11 mouse cellular contexts compared by ENCODE assay signal in genomic region chr19:30549854-30550647, GRCm38 (mm10). TPM values are rescaled to one million over a fixed set of nuclear protein-coding genes. Genes with fewer than 3 reads are reported as not detected.
A peak's percentile ranks its signal among the peaks of the same experiment; 100 is the strongest.
DNase-seq lines count a peak whose midpoint lies in the region; ATAC-seq and TF ChIP-seq lines count a peak whose summit lies in the region.
"Had no signal": no experiment of that assay in that cellular context is flagged by ENCODE, and none has a peak within 500 bp of the region (broad histone marks: within the 10 kb centered on the region; RNA-seq: fewer than 3 reads in every experiment).

No protein-coding gene starts in this region.

- H3K9me3 ChIP-seq in kidney, embryonic 14.5 days (ENCODE audit: control insufficient read depth, low read length), result no peaks in the 10 kb centered on the region
- H3K9me3 ChIP-seq in embryonic facial prominence, embryonic 15.5 days (replicated peaks), result no peaks in the 10 kb centered on the region
- no peaks in the 10 kb centered on the region for H3K9me3 ChIP-seq in limb, embryonic 10.5 days (replicated peaks)
- H3K9me3 ChIP-seq in neural tube, embryonic 12.5 days, result no peaks in the 10 kb centered on the region

- no peak for ATAC-seq in kidney, embryonic 14.5 days (ENCODE audit: low FRiP score, low TSS enrichment)
- no peak for ATAC-seq in embryonic facial prominence, embryonic 15.5 days (ENCODE audit: insufficient number of reproducible peaks, low FRiP score, low TSS enrichment, low read depth)
- ATAC-seq in neural tube, embryonic 12.5 days (ENCODE audit: low FRiP score, low read depth), result no peak
- ATAC-seq: inflammation-experienced regulatory T-cells, adult 6 months had no signal

- peaks cover 15% of the 10 kb centered on the region; the same call in 1 of the 2 replicates for H3K27me3 ChIP-seq in kidney, embryonic 14.5 days (ENCODE audit: control insufficient read depth, insufficient read depth, low read length)
- H3K27me3 ChIP-seq in embryonic facial prominence, embryonic 15.5 days, result peaks cover 56% of the 10 kb centered on the region
- H3K27me3 ChIP-seq in limb, embryonic 10.5 days (ENCODE audit: low read depth, poor library complexity, severe bottlenecking), result peaks cover 74% of the 10 kb centered on the region
- H3K27me3 ChIP-seq in neural tube, embryonic 12.5 days (replicated peaks), result peaks cover 41% of the 10 kb centered on the region

- H3K4me1 ChIP-seq in kidney, embryonic 14.5 days (ENCODE audit: control insufficient read depth, insufficient read depth, low read length), result peaks cover 5% of the 10 kb centered on the region; the same call in 1 of the 2 replicates
- H3K4me1 ChIP-seq in embryonic facial prominence, embryonic 15.5 days, result peaks cover 27% of the 10 kb centered on the region
- H3K4me1 ChIP-seq in limb, embryonic 10.5 days, result peaks cover 35% of the 10 kb centered on the region
- H3K4me1 ChIP-seq in neural tube, embryonic 12.5 days, result peaks cover 18% of the 10 kb centered on the region; the same call in 1 of the 2 replicates

- H3K9ac ChIP-seq in kidney, embryonic 14.5 days (ENCODE audit: low read depth, low read length), result peak overlapping the region; percentile 54; the same call in 1 of the 2 replicates
- no peak overlapping the region for H3K9ac ChIP-seq in embryonic facial prominence, embryonic 15.5 days
- H3K9ac ChIP-seq in neural tube, embryonic 12.5 days, result peak overlapping the region; percentile 33; the same call in 1 of the 2 replicates

- H3K4me3 ChIP-seq in kidney, embryonic 14.5 days (ENCODE audit: low read length), result peak overlapping the region; percentile 52
- H3K4me3 ChIP-seq in embryonic facial prominence, embryonic 15.5 days (replicated peaks), result peak overlapping the region; percentile 47
- peak overlapping the region; percentile 51 for H3K4me3 ChIP-seq in limb, embryonic 10.5 days
- peak overlapping the region; percentile 37 for H3K4me3 ChIP-seq in neural tube, embryonic 12.5 days
- H3K4me3 ChIP-seq in left cerebral cortex, adult 2 months, result no peak overlapping the region

- no peak overlapping the region for H3K27ac ChIP-seq in kidney, embryonic 14.5 days (ENCODE audit: low read depth, low read length)
- H3K27ac ChIP-seq in embryonic facial prominence, embryonic 15.5 days (replicated peaks), result no peak overlapping the region
- peak overlapping the region; percentile 69; the same call in 1 of the 2 replicates for H3K27ac ChIP-seq in limb, embryonic 10.5 days
- H3K27ac ChIP-seq in neural tube, embryonic 12.5 days, result no peak overlapping the region
- no peak overlapping the region for H3K27ac ChIP-seq in left cerebral cortex, adult 2 months

- no peaks in the 10 kb centered on the region for H3K36me3 ChIP-seq in kidney, embryonic 14.5 days (ENCODE audit: control insufficient read depth, insufficient read depth, low read length)
- no peaks in the 10 kb centered on the region for H3K36me3 ChIP-seq in embryonic facial prominence, embryonic 15.5 days
- no peaks in the 10 kb centered on the region for H3K36me3 ChIP-seq in limb, embryonic 10.5 days
- no peaks in the 10 kb centered on the region for H3K36me3 ChIP-seq in neural tube, embryonic 12.5 days

- DNase-seq in kidney, postnatal 10 days, result no peak
- no peak for DNase-seq in limb, embryonic 10.5 days (ENCODE audit: low spot score)
- DNase-seq in left cerebral cortex, adult 2 months (ENCODE audit: extremely low spot score in 1 of 2, low spot score in 2 of 2), result no peak
- no peak for DNase-seq in frontal cortex, adult 2 months (ENCODE audit: extremely low spot score in 1 of 2, low spot score in 1 of 2)
- no peak for DNase-seq in right cerebral cortex, postnatal 25 days
- DNase-seq: thymus, adult 18-20 months had no signal

- intact Hi-C loops in left cerebral cortex, adult 2 months (cut with DNase I), result loop anchor here (5.0 to 10.0 kb wide), 2 partner anchors 183 to 1205 kb away; no protein-coding TSS in a partner anchor

- H3K4me2 ChIP-seq in kidney, embryonic 14.5 days (replicated peaks; ENCODE audit: low read depth, low read length), result peak overlapping the region; percentile 68
- H3K4me2 ChIP-seq in embryonic facial prominence, embryonic 15.5 days (replicated peaks), result peak overlapping the region; percentile 60
- peak overlapping the region; percentile 69 for H3K4me2 ChIP-seq in neural tube, embryonic 12.5 days (replicated peaks)

- no peak for TF ChIP-seq CTCF in left cerebral cortex, adult 2 months (IDR thresholded peaks at IDR 0.05)

- WGBS in kidney, embryonic 14.5 days, result 1% methylated on average over 17 of the region's 17 CpGs
- 3% methylated on average over 17 of the region's 17 CpGs for WGBS in embryonic facial prominence, embryonic 15.5 days
- under 1% methylated on average over 17 of the region's 17 CpGs for WGBS in limb, embryonic 10.5 days
- under 1% methylated on average over 17 of the region's 17 CpGs for WGBS in neural tube, embryonic 12.5 days

RNA-seq across cellular contexts. Expression of gene Dkk1, which starts 0.6 kb away (rescaled TPM):
- 31.2 and 37.8 TPM in 2 replicates for polyA plus RNA-seq in kidney, embryonic 14.5 days (2014; fragmentation: Nextera tagmentation; extraction: Ambion mirVana)
- 19.6 and 19.8 TPM in 2 replicates for polyA plus RNA-seq in embryonic facial prominence, embryonic 15.5 days (2015; fragmentation: Nextera tagmentation; extraction: Ambion mirVana)
- polyA plus RNA-seq in limb, embryonic 10.5 days (2016; fragmentation: Nextera tagmentation; extraction: Ambion mirVana), result 10.8 and 11.4 TPM in 2 replicates
- polyA plus RNA-seq in neural tube, embryonic 12.5 days (2016; fragmentation: Nextera tagmentation; extraction: Ambion mirVana), result 1.1 and 1.2 TPM in 2 replicates
- not detected for total RNA-seq in left cerebral cortex, adult 2 months (2021)
- 0.06 TPM in 2 replicates for polyA plus RNA-seq in frontal cortex, adult 2 months (2012; rRNA removed)
- total RNA-seq: monocyte, adult 5-6 weeks had no signal
- polyA plus RNA-seq: inflammation-experienced regulatory T-cells, adult 6 months had no signal
